Mouse (Mus musculus) monocyte, adult 2 months (primary cell): ENCODE measurements around the gene Zmym1.
"Not testable (repeated sequence)": the region's sequence is repeated elsewhere in the genome, so short reads cannot be mapped to it uniquely, and the experiment has no call there.

Experiments used
- DNase-seq, 2 experiments: peaks; one replicate each; pipeline ENCODE4 v3.0.0; 2022; ENCODE audit warnings: low spot score in 2 of 2, low read depth in 1 of 2

Zmym1 gene

GRCm38 (mm10) chr4:127027228-127028190, 33.4 kb downstream of the Zmym1 start:
- DNase-seq, result no peak

GRCm38 (mm10) chr4:127026826-127027225, 34.1 kb downstream of the Zmym1 start:
- no peak for DNase-seq

GRCm38 (mm10) chr4:127024240-127024639, 36.7 kb downstream of the Zmym1 start:
- DNase-seq, result no peak

- DNase-seq, result no peak
Observed at GRCm38 (mm10) chr4:127023201-127023600, 37.8 kb downstream of the Zmym1 start.

DNA sequence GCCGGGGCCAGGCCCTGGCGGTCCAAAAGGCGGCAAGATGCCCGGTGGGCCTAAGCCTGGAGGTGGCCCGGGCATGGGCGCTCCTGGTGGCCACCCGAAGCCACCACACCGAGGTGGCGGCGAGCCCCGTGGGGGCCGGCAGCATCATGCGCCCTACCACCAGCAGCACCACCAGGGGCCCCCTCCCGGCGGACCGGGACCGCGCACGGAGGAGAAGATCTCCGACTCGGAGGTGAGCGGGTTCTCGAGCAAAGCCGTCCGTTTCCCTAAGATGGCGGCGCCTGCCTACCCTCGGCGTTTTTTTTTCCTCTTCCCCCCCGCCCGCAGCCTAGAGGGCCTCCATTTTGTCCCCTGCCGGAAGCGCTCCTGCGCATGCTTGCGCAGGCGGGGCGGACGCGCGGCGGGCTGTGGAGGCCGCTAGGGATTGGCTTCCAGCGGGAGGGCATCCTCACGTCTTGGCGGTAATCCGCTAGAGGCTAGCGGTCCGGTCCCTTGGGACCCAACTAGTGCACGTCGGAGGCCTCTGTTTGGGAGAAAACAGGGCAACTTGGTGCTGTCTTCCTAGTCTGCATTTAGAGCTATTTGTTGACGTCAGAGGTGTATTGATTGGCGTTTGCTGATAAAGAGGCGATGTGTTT, 38.8 kb downstream of the Zmym1 start:
- DNase-seq, result peak; percentile 69 to 83

DNA sequence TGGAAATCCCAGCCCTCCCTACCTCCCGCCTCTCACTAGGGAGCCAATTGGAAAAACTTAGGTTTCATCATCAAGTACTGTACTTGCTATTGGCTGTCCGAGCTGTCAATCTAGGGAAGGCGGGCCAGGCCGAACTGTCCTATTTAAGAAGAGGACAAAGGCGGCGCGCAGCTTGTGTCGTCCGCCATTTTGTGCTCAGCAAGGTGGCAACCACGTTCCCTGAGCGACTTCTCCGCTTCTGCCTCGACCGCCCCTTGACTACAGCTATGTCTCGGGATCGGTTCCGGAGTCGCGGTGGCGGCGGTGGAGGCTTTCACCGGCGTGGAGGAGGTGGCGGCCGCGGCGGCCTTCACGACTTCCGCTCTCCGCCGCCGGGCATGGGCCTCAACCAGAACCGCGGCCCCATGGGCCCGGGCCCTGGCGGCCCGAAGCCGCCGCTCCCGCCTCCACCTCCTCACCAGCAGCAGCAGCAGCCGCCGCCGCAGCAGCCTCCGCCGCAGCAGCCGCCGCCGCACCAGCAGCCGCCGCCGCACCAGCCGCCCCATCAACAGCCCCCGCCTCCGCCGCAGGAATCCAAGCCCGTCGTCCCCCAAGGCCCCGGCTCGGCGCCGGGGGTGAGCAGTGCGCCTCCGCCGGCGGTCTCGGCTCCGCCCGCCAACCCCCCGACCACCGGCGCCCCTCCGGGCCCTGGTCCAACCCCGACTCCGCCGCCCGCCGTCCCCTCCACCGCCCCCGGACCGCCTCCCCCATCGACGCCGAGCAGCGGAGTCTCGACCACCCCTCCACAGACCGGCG, 39.6 kb downstream of the Zmym1 start, which contains the start of gene Sfpq:
Gene Sfpq, plus strand, starts transcription at position 174 of the 795 bp plus-strand sequence.
- DNase-seq, result peak; percentile 96 to 99

DNA sequence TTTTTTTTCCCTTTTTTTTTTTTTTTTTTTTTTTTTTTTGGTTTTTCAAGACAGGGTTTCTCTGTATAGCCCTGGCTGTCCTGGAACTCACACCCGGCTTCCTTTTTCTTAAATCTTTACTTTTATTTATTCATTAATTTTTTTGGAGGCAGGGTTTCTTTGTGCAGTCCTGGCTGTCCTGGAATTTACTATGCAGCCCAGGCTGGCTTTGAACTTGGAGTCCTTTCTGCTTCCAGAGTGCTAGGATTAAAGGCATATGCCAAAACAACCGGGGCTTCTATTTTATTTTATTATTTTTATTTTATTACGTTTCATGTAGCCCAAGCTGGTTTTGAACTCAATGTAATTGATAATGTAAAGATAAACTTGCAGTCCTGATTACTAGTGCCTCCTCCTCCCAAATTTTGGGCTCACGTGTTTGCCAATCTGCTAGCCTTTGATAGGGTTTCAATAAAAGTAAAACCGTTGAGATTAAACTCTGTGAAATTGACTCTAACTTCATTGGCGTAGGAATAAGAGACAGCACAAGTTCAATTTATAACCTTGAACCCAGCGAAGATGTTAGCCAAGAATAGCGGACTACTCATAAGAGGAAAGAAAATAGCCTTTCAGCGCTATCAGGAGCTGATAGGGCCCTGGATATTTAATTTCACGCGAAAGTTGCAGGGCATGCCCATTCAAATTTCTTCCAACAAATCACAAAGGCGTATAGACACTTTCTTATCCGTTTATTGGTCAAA, 40.4 kb downstream of the Zmym1 start:
- DNase-seq, result no peak

DNA sequence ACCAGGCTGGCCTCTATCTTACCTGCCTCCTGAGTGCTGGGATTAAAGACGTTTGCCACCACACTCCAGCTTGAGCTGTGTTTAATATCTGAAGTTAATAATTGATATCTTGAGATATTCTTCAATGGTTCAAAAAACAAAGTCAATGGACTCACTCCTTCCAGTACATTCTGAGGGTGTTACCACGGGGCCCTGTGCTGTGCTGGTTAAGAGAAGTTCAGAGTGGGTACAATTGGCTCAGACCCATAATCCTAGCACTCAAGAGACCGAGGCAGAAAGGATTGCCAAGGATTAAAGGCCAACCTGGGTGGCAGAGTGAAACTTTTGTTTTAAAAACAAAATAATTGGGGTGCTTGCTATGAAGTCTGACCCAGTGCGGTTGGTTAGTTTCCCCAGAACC, 44.6 kb downstream of the Zmym1 start:
- DNase-seq, result no peak

DNA sequence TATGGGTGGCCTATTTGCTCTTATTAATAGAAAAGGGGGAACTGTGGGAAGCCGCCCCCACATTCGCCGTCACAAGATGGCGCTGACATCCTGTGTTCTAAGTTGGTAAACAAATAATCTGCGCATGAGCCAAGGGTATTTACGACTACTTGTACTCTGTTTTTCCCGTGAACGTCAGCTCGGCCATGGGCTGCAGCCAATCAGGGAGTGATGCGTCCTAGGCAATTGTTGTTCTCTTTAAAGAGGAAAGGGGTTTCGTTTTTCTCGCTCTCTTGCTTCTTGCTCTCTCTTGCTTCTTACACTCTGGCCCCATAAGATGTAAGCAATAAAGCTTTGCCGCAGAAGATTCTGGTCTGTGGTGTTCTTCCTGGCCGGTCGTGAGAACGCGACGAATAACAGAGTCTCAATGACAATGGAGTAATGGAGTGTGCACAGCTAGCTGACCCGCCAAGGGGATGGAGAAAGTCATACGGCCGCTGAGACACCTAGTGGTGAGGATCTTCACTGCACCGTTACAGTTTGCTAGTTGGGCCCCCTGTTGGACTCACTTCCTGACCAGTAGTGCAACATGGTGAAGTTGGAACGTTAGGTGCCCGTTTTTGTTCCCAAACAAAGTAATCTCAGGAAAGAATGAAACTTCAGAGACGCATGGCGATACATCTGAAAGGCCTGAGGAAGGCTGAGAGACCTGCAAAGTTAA, 45.5 kb downstream of the Zmym1 start:
- peak; percentile 54 to 82 for DNase-seq

GRCm38 (mm10) chr4:127005113-127005936, 55.6 kb downstream of the Zmym1 start:
- DNase-seq, result no peak

DNA sequence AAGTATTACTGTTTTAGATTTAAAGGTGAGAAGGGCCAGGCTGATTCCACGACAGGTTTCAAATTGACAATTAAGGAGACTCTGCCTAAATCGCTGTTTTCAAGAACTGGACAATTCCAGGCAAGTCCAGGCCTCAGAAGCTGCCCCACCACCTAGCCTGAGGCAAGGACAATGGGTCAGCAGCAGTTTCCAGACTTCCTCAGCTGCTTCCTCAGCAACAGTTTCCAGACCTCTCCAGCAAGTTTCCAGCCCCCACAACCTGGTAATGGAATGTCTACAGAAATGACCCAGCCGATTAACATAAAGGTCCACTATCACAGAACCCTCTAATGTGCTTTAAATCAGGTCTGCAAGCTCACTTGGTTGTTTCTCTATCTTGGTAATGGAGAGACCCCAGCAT, 56.6 kb downstream of the Zmym1 start:
- DNase-seq, result no peak

GRCm38 (mm10) chr4:127000601-127001105, 60.3 kb downstream of the Zmym1 start:
- no peak for DNase-seq

DNA sequence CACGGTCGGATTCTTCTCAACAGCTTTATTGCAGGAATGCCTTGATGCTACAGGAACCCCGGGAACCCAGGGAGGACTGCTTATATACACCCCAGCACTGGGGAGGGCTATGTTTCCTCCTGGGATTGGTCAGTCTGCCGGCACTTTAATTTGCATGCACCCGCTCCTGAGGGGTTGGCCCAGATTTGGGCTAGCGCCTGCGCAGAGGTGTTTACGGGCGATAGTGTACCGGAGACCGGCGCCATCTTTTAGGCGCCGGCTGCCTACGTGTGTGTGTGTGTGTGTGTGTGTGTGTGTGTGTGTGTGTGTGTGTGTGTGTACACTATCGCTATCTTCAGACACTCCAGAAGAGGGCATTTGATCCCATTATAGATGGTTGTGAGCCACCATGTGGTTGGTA, 61.6 kb downstream of the Zmym1 start:
- not testable (repeated sequence) for DNase-seq
